Mouse (Mus musculus) layer of hippocampus, postnatal 10 days (tissue): ENCODE results near the gene Map2. TPM values are rescaled to one million over a fixed set of nuclear protein-coding genes. Genes with fewer than 3 reads are reported as not detected.

ENCODE experiments used
- DNase-seq, 2 experiments: peaks; one replicate each; pipeline ENCODE4 v3.0.0; 2021; ENCODE audit warnings: low spot score in 2 of 2
- total RNA-seq, 2 experiments: library from RNA; stranded (reverse); gene quantifications; 2 replicates each; pipeline ENCODE4 v1.2.3; 2021

Map2 gene
- total RNA-seq, 2 experiments from 2014 or later = 1,107 to 1,119 TPM

GRCm38 (mm10) chr1:66196716-66197115 lies 21.6 kb downstream of the Map2 start:
- DNase-seq = no peak

- no peak for DNase-seq
Observed at GRCm38 (mm10) chr1:66205517-66205916, 30.4 kb downstream of the Map2 start.

- no peak for DNase-seq
Observed at GRCm38 (mm10) chr1:66206904-66207303, 31.8 kb downstream of the Map2 start.

GRCm38 (mm10) chr1:66211074-66211791 lies 36.2 kb downstream of the Map2 start:
- no peak for DNase-seq

- DNase-seq = no peak
Observed at GRCm38 (mm10) chr1:66221497-66221896, 46.4 kb downstream of the Map2 start.

- DNase-seq = no peak
Observed at GRCm38 (mm10) chr1:66223331-66223730, 48.3 kb downstream of the Map2 start.

GRCm38 (mm10) chr1:66226372-66227368 lies 51.6 kb downstream of the Map2 start:
- peak; percentile 30 to 38 for DNase-seq

GRCm38 (mm10) chr1:66228205-66228604 lies 53.1 kb downstream of the Map2 start:
- no peak for DNase-seq

- no peak for DNase-seq
Observed at GRCm38 (mm10) chr1:66230345-66230744, 55.3 kb downstream of the Map2 start.

- no peak for DNase-seq
Observed at GRCm38 (mm10) chr1:66231963-66232362, 56.9 kb downstream of the Map2 start.

- DNase-seq = no peak
Observed at GRCm38 (mm10) chr1:66244910-66245309, 69.8 kb downstream of the Map2 start.

- DNase-seq = no peak
Observed at GRCm38 (mm10) chr1:66251649-66252332, 76.7 kb downstream of the Map2 start.

GRCm38 (mm10) chr1:66252333-66252724 lies 77.3 kb downstream of the Map2 start:
- DNase-seq = no peak

GRCm38 (mm10) chr1:66263220-66263619 lies 88.1 kb downstream of the Map2 start:
- DNase-seq = no peak

- DNase-seq = no peak
Observed at GRCm38 (mm10) chr1:66266231-66266924, 91.3 kb downstream of the Map2 start.

GRCm38 (mm10) chr1:66277663-66278062 lies 102.6 kb downstream of the Map2 start:
- DNase-seq = no peak

GRCm38 (mm10) chr1:66279222-66280009 lies 104.3 kb downstream of the Map2 start:
- DNase-seq = no peak

- DNase-seq = no peak
Observed at GRCm38 (mm10) chr1:66280152-66280551, 105.1 kb downstream of the Map2 start.

GRCm38 (mm10) chr1:66282447-66282846 lies 107.4 kb downstream of the Map2 start:
- DNase-seq = no peak

GRCm38 (mm10) chr1:66288987-66289386 lies 113.9 kb downstream of the Map2 start:
- DNase-seq = no peak
